Mouse (Mus musculus) layer of hippocampus, postnatal 36 days (tissue): ENCODE data around the gene Rasgef1a. TPM values are rescaled to one million over a fixed set of nuclear protein-coding genes. Genes with fewer than 3 reads are reported as not detected.
A peak's percentile ranks its signal among the peaks of the same experiment; 100 is the strongest.

ENCODE experiments used
- DNase-seq, 2 experiments: peaks; one replicate each; pipeline ENCODE4 v3.0.0; 2022
- total RNA-seq, 2 experiments: library from RNA; stranded (reverse); gene quantifications; 2 replicates each; pipeline ENCODE4 v1.2.3; 2021

Gene Rasgef1a
- total RNA-seq, 2 experiments from 2014 or later = 207 to 211 TPM

DNA sequence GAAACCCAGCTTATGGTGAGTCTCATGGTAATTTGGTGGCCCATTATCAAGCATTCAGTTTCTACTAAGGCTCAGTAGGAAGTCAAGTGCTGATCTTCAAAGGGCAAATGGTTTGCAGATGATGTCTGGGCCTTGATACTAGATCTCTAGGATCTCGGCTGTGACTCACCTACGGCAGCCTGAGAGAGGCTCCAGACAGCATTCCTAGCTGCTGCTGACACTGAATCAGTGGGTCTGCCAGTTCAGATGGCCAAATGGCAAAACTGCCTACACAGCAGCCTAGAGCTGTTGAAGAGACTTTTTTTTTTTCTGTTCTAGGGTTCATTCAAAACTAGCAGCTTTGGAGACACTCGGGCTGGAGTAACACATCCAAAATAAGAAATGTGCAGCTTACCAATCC, 15.8 kb downstream of the Rasgef1a start:
- no peak for DNase-seq

DNA sequence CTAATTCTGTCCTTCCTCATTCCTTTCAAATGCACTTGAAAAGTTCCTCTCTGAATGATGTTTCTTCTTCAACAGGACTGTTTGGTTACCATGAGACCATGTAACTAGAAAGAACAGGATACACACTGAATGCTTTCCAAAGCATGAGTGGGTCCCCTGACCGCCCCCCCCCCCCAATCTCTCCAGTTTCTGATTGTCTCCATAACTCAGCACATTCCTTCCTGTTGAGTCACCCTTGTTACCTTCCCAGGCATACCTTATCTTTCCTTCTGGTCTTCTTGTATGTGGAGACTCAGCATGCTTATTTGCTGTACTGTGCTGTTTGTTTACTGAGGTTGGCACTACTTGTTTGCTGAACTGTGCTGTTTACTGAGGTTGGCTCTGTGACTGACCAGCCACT, 20.2 kb downstream of the Rasgef1a start:
- no peak for DNase-seq

DNA sequence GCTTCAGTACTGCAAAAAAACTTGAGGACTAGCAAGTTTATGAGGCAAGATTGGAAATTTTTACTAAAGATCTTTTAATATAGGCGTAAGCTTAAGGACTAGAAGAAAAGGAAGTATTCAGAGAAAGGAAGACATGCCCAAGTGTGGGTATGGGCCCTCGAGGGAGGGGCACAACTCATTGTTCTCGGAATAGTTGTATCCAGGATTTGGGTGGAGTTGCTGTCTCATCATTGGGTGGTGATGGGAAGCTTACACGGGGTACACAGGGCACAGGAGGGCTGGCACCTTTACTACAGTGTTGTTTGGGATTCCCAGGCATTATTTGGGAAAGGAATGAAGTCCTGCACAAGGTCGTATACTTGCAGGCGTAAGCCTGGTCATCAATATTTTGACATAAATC, 24.4 kb downstream of the Rasgef1a start:
- DNase-seq = no peak

DNA sequence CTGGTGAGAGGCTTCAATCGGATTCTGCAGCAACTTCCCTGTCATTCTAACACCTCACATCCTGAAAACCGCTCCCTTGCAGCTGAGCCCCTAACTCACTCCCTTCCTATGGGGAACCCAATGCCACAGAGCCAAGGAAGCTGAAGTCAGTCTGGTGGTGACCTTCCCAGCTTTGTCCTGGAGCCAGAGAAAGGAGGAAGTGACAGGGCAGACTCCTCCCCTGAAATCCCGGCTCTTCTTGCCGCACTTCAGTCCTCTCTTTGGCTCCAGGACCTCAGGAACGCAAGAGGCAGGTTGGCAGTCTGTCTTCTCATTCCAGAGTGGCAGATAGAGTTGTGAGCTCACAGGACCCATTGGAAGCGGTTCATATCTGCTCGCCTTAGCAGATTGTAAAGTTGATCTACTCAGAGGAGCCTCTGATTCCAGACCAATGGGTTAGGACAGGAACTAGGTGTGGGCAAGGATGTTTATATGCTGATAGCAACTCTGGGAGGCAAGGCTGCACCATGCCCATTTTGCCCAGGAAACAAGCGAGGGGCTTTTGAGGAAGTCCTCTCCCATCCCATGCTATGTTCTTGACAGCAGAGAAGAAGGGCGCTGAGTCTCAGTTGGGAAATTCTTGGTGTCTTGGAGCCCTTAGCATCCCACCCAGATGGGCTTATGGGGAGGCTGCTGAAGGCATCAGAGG, 25.0 kb downstream of the Rasgef1a start:
- DNase-seq = no peak

DNA sequence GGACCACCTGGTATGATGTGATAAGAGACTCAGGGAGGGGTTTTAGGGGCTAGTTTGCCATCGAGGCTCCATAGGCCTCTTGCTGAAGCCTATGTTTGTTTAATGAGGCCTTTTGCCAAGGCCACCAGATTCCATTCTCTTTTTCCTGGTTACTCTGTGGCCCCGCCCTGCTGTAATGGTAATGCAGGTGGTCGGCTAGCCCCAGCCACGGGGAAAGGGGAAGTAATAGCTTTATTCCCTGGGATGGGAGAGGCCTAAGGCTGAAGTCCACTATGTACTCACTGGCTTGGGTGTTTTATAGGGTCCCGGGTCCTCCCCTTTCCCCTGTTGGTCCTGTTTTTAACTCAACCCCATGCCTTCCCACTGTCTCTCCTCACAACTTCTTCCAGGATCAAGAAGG, 25.6 kb downstream of the Rasgef1a start:
- no peak for DNase-seq

DNA sequence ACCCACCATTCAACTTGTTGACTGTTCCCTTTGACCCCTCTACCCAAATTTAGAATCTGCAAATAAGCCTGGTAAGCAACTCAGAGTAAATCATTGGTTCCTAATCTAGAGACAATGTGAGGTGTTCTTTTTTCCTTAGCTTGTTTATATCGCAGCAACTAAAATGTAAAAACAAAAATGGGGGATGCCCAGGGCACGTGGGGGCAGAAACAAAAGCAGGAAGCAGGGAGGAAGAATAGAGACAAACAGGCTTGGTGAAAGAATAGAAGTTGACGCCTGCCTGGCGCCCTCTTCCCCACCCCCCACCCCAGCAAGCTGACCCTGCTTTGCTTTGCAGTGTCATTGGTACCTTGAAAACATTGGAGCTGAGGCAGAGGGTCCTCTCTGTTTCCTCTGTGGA, 33.9 kb downstream of the Rasgef1a start:
- no peak for DNase-seq

DNA sequence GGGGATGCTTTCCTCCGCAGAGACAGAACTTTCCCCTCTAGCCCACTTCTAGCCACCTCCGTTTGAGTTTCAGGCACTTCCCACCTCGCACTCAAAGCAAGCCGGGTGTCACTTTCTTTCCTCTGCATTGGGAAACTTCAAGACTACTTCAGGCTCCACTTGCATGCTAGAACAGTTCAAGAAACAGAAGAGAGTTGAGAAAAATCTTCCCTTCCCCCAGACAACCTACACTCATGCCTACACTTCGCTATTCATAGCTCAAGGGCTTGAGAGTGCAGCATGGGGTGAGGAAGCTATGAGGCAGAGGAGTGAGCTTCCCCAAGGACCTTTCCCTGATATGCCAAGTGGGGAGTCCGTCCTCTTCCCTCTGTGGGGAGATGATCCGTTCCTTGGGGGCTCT, 34.7 kb downstream of the Rasgef1a start:
- no peak for DNase-seq

DNA sequence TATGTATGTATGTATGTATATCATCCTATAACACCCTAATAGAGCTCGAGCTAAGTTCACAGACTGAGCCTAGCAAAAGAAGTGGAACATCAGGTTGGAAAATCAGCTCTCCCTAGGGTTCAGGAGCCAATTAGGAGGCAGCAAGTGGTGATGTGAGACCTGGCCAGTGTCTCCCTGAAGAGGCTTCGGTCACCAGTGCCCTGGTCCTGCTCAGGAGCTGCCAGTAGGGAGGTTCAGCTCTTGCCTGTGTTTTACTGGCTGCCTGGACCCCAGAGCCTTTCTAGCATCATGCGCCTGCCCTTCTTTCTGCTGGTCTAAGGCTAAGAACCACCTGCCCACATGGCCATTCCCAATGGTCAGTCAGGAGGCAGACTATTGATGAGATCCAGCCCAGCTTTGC, 35.3 kb downstream of the Rasgef1a start:
- no peak for DNase-seq

DNA sequence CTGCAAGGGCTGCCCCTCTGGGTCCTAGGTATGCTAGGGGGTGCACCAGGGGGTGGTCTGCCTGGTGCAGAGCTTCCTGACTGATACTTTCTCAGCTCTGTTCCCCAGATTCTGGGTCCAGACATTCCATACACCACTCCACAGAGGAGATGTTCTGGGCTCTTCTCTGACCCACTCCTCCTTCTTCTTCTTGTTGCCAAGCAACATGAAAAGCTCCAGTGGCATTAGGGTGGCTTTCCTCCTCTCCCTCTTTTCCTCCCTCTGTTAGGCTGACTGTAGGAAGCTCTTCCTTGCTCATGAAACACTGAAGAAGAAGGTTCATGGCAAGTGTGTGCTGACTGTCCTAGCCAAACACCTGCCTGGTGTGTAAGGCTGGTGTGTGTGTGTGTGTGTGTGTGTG, 35.7 kb downstream of the Rasgef1a start:
- no peak for DNase-seq

DNA sequence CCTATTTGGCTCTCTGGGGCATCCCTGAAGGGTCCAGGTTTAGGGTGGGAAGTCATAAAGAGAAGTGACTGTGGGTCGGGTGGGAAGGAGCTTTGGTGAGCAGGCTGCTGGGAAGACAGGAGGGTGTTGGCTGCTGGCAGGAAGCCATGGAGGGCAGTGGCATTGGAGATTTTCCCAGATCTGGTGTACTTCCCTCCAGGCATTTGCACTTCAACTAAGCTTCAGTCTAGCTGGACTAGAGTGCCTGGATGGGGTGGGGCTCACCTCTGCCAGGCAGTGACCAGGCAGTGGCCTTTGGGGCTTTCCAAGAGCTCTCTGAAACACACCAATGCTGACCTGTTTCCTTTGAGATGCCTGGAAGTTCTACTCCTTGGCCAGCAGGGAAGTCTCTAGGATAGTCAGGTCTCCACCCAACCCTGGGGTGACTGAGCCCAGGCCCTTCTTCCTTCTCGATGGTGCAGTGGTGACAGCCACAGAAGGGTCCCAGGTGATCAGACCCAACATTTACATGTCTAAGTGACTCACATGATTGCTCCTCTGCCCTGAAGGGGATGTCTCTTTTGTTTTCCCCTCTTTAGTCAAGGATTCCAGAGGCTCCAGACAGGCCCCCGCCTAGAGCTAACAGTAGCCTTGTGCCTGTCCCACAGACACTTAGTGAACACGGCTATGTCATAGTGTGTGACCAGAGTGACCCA, 36.7 kb downstream of the Rasgef1a start:
- DNase-seq = no peak

DNA sequence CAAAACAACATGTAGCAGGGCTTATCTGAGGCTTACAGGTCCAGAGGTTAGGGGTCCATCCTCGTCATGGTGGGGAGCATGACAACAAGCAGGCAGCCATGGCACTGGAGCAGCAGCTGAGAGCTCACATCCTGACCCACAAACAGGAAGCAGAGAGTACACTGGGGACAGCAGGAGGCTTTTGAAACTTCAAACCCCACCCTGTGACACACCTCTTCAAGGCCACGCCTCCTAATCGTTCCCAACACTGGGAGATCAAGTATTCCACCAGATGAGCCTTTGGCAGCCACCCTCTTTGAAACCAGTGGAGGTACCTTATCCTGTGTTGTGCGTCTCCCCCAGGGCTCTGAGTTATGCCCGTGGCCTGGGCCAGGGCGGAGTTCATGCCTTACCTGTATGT, 38.5 kb downstream of the Rasgef1a start:
- no peak for DNase-seq

DNA sequence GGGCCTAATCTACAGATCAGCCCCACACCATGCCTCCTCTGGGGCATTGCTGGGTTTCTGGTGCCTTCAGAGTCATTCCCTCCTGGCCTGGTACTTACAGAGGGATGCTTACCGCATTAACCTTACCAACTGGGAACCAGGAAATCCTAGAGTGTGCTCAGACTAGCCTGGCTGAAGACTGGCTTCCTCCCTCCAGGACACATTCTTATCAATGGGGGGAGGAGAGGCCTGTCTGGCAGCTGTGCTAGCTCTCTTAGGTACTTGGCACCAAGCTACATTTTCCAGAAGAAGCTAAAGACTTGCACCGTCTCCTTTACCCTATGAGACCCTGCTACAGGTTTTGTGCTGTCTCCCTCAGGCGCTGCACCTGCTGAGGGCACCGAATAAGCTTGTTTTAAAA, 40.2 kb downstream of the Rasgef1a start:
- no peak for DNase-seq

DNA sequence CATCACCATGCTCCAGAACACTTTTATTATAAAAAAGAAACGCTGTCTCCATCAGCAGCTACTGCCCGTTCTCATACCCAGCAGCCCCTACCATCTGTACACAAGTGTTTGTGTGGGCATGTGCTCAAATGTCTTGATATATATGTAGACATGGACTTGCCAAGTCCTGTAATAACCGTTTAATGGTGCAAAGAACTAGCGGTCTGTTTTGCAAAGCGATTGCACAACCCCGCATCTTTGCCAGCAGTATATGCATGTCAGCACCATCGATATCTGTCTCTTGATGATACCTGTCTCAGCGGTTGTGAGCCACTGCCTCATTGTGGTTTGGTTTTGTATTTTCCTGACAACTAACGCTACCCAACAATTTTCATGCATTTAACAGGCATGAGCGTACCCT, 44.0 kb downstream of the Rasgef1a start:
- no peak for DNase-seq

DNA sequence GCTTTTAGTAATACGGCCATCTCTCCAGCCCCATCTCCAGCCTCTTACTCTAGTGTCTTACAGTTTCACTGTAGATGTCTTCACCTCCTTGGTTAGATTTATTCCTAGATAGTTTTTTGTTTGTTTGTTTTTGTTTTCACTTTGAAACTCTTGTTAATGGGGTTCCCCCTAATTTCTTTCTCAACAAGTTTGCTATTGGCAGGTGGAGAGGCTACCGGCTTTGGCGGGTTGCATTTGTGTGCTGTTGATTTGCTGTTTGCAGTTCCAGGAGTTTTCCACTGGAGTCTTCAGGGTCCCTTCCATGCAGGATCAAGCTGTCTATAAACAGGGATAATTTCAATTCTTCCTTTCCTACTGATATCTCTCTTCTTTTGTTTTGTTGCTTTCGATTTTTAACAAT, 50.0 kb downstream of the Rasgef1a start:
- no peak for DNase-seq

DNA sequence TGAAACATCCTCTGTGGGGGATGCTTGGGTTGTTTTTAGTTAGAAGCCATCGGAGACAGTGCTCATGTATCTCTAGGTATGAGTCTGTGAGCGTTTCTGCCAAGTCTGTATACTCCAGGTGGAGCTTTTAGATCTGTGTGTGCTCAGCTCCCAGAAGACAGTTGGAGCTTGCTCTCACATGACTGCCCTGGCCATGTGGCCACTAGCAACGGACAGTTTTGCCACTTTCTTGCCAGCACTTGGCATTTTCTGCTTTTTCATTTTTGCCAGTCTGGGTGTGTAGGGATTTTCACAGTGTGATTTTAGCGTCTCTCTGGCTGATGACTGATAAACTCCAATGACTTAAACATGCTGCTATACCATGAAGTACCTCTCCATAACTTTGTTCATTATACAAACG, 52.0 kb downstream of the Rasgef1a start:
- no peak for DNase-seq

DNA sequence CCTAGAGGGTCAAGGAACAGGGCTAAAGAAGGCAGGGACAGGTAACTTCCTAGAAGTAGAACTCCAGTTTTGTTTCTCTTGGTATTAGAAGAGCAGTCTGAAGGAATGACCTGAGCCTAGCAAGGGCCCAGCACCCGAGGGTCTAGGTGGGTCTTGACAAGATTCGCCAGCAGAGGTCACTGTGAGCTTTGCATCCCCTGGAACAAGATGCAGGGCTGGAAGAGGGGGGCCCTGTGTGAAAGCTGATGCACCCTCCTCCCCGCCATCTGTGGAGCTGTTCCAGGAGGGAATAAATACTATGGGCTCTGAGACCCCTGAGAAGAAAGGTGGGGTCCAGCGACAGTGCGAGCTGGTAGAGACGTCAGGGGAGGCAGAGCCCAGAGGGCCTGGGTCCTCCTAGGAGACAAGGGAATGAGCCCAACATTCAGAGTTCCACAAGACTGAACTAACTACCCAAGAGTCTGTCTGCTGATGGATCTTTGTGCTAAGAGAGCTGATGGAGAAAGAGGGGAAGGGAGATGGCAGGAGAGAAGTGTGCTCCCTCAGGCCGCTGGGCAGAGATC, 53.8 kb downstream of the Rasgef1a start:
- DNase-seq = no peak

DNA sequence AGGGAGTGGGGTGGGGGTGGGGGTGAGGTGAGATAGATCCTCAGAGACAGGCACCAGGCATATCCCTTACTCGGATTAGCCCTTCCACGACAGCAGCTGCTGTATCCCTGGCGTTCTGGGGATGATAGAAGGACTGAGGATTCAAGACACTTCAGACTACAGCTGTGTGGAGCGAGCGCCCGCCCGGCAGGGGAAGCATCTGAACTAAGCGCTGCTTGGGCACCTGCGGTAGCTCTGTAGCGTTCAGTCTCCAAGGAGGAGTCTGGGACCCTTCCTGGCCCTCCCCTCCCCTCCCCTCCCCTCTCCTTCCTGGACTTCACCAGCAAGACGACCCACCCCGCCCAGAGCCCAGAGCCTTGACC, 54.6 kb downstream of the Rasgef1a start:
- DNase-seq = no peak

DNA sequence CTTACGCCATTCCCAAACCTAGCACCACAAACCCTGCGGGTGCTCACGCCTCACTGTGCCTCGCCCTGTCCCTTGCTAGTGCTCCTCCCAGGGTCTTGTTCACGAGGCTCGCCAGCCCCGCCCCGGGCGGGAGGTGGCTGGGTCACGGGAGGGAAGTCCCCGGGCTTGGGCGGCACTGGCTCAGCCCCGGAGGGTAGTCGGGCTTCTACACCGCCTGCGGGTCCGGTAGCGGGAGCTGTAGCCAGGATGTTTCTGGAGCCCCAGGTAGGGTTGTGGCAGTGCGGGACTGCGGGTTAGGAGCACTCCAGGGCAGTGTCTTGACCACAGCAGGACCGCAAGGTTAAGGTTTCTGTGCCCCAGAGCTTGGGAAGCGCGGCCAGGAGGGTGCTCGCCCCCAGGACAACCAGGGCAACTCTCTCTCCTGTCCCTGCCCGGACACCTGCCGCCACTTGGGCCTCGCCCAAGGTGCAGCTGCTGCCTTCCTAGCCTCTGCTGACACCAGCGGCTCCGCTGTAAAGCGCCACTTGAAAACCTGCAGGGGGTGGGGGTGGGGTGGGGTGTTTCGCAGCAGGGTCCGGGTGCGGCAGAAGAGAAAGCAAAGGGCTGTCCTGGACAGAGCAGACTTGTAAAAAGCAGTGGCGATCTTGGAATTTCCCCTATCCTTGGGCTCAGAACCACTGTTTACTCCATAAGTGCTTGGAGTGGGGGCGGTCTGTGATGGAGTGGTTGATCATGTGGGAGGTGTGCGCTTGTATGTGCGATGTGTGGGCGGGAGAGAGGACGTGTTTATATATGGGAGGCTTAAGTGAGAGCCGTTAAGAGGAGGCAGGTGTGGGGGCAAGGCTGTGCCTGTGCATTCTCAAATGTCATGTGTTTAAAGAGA, 55.2 kb downstream of the Rasgef1a start:
- peak in 1 of 2 experiments; percentile 11 for DNase-seq

DNA sequence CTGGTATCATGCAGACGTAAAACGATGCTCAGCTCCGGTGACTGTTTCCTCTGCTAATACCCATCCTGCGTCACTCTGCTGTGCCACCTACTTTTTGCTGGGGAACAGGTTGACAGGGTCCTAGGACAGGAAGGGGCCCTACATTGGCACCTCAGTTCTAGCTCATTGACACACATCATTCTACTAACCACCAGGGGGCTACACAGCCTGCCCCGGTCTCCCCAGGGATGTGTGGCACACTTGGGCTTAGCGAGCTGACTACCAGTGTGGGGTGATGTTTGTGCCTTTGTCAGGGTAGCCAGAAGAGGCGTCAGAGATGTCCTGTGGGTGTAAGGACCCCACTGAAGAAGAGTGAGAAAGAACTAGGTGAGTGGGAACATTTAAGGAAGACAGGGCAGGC, 56.5 kb downstream of the Rasgef1a start:
- no peak for DNase-seq

DNA sequence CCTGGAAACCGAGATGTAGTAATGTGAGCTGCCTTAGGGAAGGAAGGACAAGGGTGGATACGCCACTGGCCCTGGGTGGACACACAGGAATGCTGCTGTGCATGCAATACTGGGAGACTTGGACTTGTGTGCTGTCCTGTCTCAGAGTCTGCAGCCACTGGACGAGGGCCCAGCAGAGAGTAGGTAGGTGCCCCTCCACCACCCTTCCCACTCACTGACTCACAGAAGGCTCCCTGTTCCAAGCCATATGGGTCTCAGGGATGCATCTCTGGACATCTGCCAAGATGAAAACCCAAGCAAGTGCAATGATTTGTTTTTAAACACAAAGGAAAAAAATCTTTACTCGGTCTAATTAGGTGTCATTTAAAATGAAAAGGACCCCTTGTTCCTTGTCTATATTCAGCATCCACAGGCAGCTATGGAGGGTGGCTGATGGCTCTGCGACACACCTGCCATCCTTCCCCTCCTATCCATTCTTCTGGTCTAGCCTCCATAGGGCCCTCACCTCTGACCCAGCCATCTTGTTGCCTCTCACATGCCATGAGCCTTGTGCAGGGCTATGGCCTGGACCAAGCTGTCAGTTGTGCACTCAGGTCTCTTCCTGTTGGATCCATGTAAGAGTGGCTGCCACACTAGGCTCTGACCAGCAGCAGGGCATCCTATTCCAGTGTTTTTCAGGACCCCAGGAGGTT, 59.2 kb downstream of the Rasgef1a start:
- peak; percentile 60 to 68 for DNase-seq

DNA sequence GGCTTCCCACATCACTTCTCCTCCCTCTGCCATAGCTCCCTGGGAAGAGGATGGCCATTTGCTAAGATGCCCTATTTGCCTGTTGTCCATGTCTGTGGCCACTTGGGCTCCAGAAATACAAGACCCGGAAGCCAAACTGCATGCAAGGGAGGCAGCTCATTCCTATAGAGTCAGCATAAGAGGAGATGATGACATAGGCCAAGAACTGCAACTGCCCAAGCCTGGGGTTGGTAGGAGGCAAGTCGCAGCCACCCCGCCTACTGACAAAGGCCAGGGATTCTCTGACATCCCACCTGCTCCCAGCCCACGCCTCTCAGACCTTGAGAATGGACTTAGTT, 59.7 kb downstream of the Rasgef1a start:
- DNase-seq = no peak

DNA sequence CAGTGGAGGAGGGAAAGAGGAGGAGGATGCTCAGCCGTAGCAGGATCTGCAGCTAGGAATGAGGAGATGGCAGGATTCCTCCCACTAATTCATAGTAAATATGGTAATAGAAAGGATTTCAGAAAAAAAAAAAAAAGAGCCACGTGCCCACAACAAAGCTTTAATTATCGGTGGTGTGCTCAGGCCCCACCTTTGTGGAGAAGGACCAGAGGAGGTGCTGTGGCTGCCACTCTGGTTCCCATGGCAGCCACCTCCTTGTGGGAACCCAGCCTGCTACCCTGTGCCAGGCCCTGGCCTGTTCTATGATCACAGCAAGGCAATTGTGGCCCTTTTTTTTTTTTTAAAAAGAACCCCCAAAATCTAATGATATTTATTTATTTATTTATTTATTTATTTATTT, 60.2 kb downstream of the Rasgef1a start:
- no peak for DNase-seq

DNA sequence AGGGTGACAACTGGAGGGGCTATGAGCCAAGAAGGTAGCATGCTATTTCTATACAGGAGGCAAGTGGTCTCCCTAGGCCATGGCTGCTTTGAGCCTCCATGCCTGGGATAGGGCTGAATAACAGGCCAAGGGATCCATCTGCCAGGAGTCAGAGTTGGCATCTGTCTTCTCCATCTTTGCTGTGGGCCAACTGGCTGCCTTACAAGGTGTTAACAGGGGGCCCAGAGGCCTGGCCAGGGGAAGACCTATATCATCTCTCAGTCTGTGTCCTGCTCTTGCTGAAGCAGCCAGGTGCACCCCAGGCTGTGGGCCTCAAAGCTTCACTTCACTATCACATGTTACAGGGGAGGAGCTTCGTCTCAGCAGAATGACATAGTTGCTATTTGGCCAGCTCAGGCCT, 60.9 kb downstream of the Rasgef1a start:
- DNase-seq = no peak
